Mouse (Mus musculus): Measurements from ENCODE around the gene Fgd5.

DNA sequence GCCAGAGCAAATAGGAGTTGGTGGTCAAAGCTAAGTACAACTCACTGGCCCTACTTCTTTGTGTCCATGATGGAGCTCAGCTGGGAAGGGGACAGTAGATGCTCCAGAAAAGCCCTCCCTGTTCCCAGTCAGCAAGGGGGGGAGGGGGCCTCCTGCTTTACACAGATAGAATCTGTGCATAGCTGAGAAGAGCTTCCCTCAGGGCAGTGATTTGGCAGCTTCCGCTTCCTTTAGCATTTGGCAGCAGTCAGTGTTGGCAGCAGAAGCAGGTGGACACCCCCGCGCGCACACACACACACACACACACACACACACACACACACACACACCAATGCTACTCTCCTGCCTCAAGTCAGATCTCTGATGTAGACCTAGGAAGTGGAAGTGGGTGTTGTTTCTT is 63.4 kb downstream of the Fgd5 start:
- no peak for TF ChIP-seq CTCF (IDR thresholded peaks at IDR 0.05; ENCODE audit: borderline replicate concordance, control insufficient read depth, extremely low read depth, insufficient read depth, low read length, poor library complexity)
- TF ChIP-seq POLR2A (IDR thresholded peaks at IDR 0.05; ENCODE audit: control insufficient read depth, extremely low read depth, insufficient read depth, low read length, poor library complexity): no peak

Measured in thymus, adult 2 months (tissue).